Mouse (Mus musculus) cerebellum, postnatal 4 days (tissue): ENCODE data around the gene 8030474K03Rik.
"Not testable (repeated sequence)": the region's sequence is repeated elsewhere in the genome, so short reads cannot be mapped to it uniquely, and the experiment has no call there.

Experiments
- DNase-seq, 2 experiments: peaks; one replicate each; pipeline ENCODE4 v3.0.0; 2022; ENCODE audit warnings: low spot score in 2 of 2, mixed read lengths in 1 of 2

Gene 8030474K03Rik

GRCm38 (mm10) chrX:101794342-101794741, at the start of gene 8030474K03Rik, which contains the start of gene Gm4779:
TSS of gene 8030474K03Rik (plus strand) at chrX:101794656.
TSS of gene Gm4779 (minus strand) at chrX:101794423.
- DNase-seq: no peak

- no peak for DNase-seq
Measured at GRCm38 (mm10) chrX:101750144-101750543, 44.3 kb upstream of the 8030474K03Rik start.

GRCm38 (mm10) chrX:101754478-101754877, 40.0 kb upstream of the 8030474K03Rik start:
- peak in 1 of 2 experiments; percentile 56 for DNase-seq

- DNase-seq: no peak
Measured at GRCm38 (mm10) chrX:101764621-101765020, 29.8 kb upstream of the 8030474K03Rik start.

GRCm38 (mm10) chrX:101765111-101765510, 29.3 kb upstream of the 8030474K03Rik start:
- no peak for DNase-seq

- DNase-seq: no peak
Measured at GRCm38 (mm10) chrX:101767280-101767679, 27.2 kb upstream of the 8030474K03Rik start.

GRCm38 (mm10) chrX:101769478-101769877, 25.0 kb upstream of the 8030474K03Rik start:
- no peak for DNase-seq

- DNase-seq: no peak
Measured at GRCm38 (mm10) chrX:101770307-101770706, 24.1 kb upstream of the 8030474K03Rik start.

- peak in 1 of 2 experiments; percentile 56 for DNase-seq
Measured at GRCm38 (mm10) chrX:101772035-101772434, 22.4 kb upstream of the 8030474K03Rik start.

GRCm38 (mm10) chrX:101791551-101791950, 2.9 kb upstream of the 8030474K03Rik start:
- DNase-seq: peak; percentile 32 to 39

- no peak for DNase-seq
Measured at GRCm38 (mm10) chrX:101805512-101805911, 11.1 kb downstream of the 8030474K03Rik start.

GRCm38 (mm10) chrX:101811750-101812149, 17.3 kb downstream of the 8030474K03Rik start:
- no peak for DNase-seq

- no peak for DNase-seq
Measured at GRCm38 (mm10) chrX:101819163-101819562, 24.7 kb downstream of the 8030474K03Rik start.

- DNase-seq: not testable (repeated sequence)
Measured at GRCm38 (mm10) chrX:101819980-101820379, 25.5 kb downstream of the 8030474K03Rik start.

- no peak for DNase-seq
Measured at GRCm38 (mm10) chrX:101847191-101847795, 52.8 kb downstream of the 8030474K03Rik start.
